ENCODE assay signal across 9 mouse cellular contexts in genomic region chr1:60823006-60823665, GRCm38 (mm10).
A peak's percentile ranks its signal among the peaks of the same experiment; 100 is the strongest.
DNase-seq lines count a peak whose midpoint lies in the region; ATAC-seq and TF ChIP-seq lines count a peak whose summit lies in the region.
"Had no signal": no experiment of that assay in that cellular context is flagged by ENCODE, and none has a peak within 500 bp of the region (broad histone marks: within the 10 kb centered on the region; RNA-seq: fewer than 3 reads in every experiment).

No protein-coding gene starts in this region.

- peak overlapping the region; percentile 8; the same call in 1 of the 2 replicates for H3K27ac ChIP-seq in heart, adult 2 months
- H3K27ac ChIP-seq in heart, embryonic 10.5 days, result no peak overlapping the region
- no peak overlapping the region for H3K27ac ChIP-seq in CH12.LX (ENCODE audit: insufficient read depth, low read depth)
- H3K27ac ChIP-seq: limb, embryonic 12.5 days had no signal

- TF ChIP-seq EP300 in heart, adult 2 months (IDR thresholded peaks at IDR 0.05; ENCODE audit: insufficient read depth, low read depth, low read length), result no peak
- no peak for TF ChIP-seq EP300 in CH12.LX (IDR thresholded peaks at IDR 0.05; ENCODE audit: low read length)

- peak; percentile 87 for ATAC-seq in megakaryocyte, adult 5-6 weeks (ENCODE audit: poor library complexity, severe bottlenecking)

- TF ChIP-seq RAD21 in CH12.LX (IDR thresholded peaks at IDR 0.05; ENCODE audit: low read depth, low read length), result peak; percentile 72

- dilution Hi-C loops in CH12.LX (cut with MboI; ENCODE audit: extremely low pct_ligation_motif_present, extremely low pct_unique_long_range_greater_than_20kb, low sequenced_read_pairs), result no loop called here

- TF ChIP-seq POLR2A in heart, adult 2 months (IDR thresholded peaks at IDR 0.05; ENCODE audit: insufficient read depth, low read depth, low read length), result no peak
- no peak for TF ChIP-seq POLR2A in CH12.LX (IDR thresholded peaks at IDR 0.05; ENCODE audit: low read depth, low read length)

- WGBS in heart, adult 2 months, result 64% methylated on average over 8 of the region's 8 CpGs
- 62% methylated on average over 8 of the region's 8 CpGs for WGBS in heart, embryonic 10.5 days

- intact Hi-C loops in heart, adult 2 months (cut with DNase I), result loop anchor here (5.0 kb wide), 1 partner anchor 106 kb away; the partner anchor contains the start of gene Cd28

- peak; percentile 54 to 55 for DNase-seq in heart, adult 2 months
- no peak for DNase-seq in heart, embryonic 10.5 days (ENCODE audit: low spot score)
- DNase-seq in CH12.LX (ENCODE audit: extremely low read depth), result peak; percentile 68
- DNase-seq in c-Kit-positive CD71-negative TER-119-negative erythroid progenitor cells, embryonic 14.5 days (ENCODE audit: low read depth), result peak; percentile 18
- DNase-seq in forelimb bud, embryonic 11.5 days (ENCODE audit: low read depth, low spot score), result peak; percentile 43
- DNase-seq in layer of hippocampus, postnatal 10 days (ENCODE audit: low spot score in 2 of 2), result peak; percentile 60 to 71
- peak; percentile 73 for DNase-seq in testis, postnatal 10 days (ENCODE audit: low spot score)

- in situ Hi-C loops in CH12.LX (cut with MboI; ENCODE audit: low pct_ligation_motif_present, low pct_unique_long_range_greater_than_20kb, low sequenced_read_pairs), result loop anchor here (25.0 kb wide), 1 partner anchor 261 kb away; the partner anchor contains the start of gene Raph1

- H3K4me2 ChIP-seq in CH12.LX (ENCODE audit: insufficient read depth, low read depth, poor library complexity, severe bottlenecking), result no peak overlapping the region
- H3K4me2 ChIP-seq: limb, embryonic 12.5 days had no signal

- no peaks in the 10 kb centered on the region for H3K9me3 ChIP-seq in heart, embryonic 10.5 days
- H3K9me3 ChIP-seq in CH12.LX (replicated peaks; ENCODE audit: low read length), result no peaks in the 10 kb centered on the region
- H3K9me3 ChIP-seq: limb, embryonic 12.5 days had no signal

- peak; percentile 70 for TF ChIP-seq CTCF in heart, adult 2 months (IDR thresholded peaks at IDR 0.05)
- peak; percentile 83 to 88 for TF ChIP-seq CTCF in CH12.LX (conservative IDR thresholded peaks at IDR 0.05 in 1 of 2, IDR thresholded peaks at IDR 0.05 in 1 of 2; ENCODE audit: low read depth in 2 of 2, low read length in 2 of 2)

- peaks cover 11% of the 10 kb centered on the region for H3K36me3 ChIP-seq in heart, adult 2 months (ENCODE audit: control insufficient read depth, insufficient read depth, low read length)
- no peaks in the 10 kb centered on the region for H3K36me3 ChIP-seq in heart, embryonic 10.5 days
- peaks cover 0 to 14% of the 10 kb centered on the region in 2 experiments for H3K36me3 ChIP-seq in CH12.LX (replicated peaks in 1 of 2; ENCODE audit: control insufficient read depth in 1 of 2, insufficient read depth in 1 of 2, low read length in 1 of 2)
- H3K36me3 ChIP-seq: limb, embryonic 12.5 days had no signal

- no peak overlapping the region for H3K9ac ChIP-seq in heart, adult 2 months (ENCODE audit: low read depth, low read length)
- H3K9ac ChIP-seq in CH12.LX (ENCODE audit: insufficient read depth, low read depth), result no peak overlapping the region
- H3K9ac ChIP-seq: limb, embryonic 12.5 days had no signal

- H3K27me3 ChIP-seq in heart, adult 2 months (ENCODE audit: control insufficient read depth, insufficient read depth, low read length), result no peaks in the 10 kb centered on the region
- H3K27me3 ChIP-seq in heart, embryonic 10.5 days (ENCODE audit: insufficient read depth, poor library complexity, severe bottlenecking), result no peaks in the 10 kb centered on the region
- no peaks in the 10 kb centered on the region for H3K27me3 ChIP-seq in CH12.LX (replicated peaks)
- H3K27me3 ChIP-seq: limb, embryonic 12.5 days had no signal

- no peak overlapping the region for H3K4me3 ChIP-seq in heart, adult 2 months
- H3K4me3 ChIP-seq in heart, embryonic 10.5 days, result no peak overlapping the region
- H3K4me3 ChIP-seq in CH12.LX (replicated peaks in 1 of 3; ENCODE audit: low read depth in 2 of 3, low read length in 2 of 3, poor library complexity in 1 of 3), result no peak overlapping the region
- H3K4me3 ChIP-seq: limb, embryonic 12.5 days had no signal

- H3K4me1 ChIP-seq in heart, adult 2 months (ENCODE audit: control insufficient read depth, insufficient read depth, low read length), result peaks cover 7% of the 10 kb centered on the region
- H3K4me1 ChIP-seq in heart, embryonic 10.5 days, result peaks cover 7% of the 10 kb centered on the region; the same call in 1 of the 2 replicates
- H3K4me1 ChIP-seq in CH12.LX (ENCODE audit: control insufficient read depth in 1 of 2, insufficient read depth in 2 of 2), result peaks cover 15 to 40% of the 10 kb centered on the region in 2 experiments
- H3K4me1 ChIP-seq: limb, embryonic 12.5 days had no signal

- H3K79me2 ChIP-seq in heart, adult 2 months (replicated peaks; ENCODE audit: control insufficient read depth, insufficient read depth, low read length), result no peaks in the 10 kb centered on the region
- peaks cover 68% of the 10 kb centered on the region for H3K79me2 ChIP-seq in CH12.LX (replicated peaks; ENCODE audit: control insufficient read depth, extremely low read depth, insufficient read depth, poor library complexity, severe bottlenecking)

TF ChIP-seq in CH12.LX, 34 proteins besides CTCF, POLR2A, EP300 and RAD21:
- TF ChIP-seq SIN3A (IDR thresholded peaks at IDR 0.05; ENCODE audit: low read length) (no peak), MAFK (IDR thresholded peaks at IDR 0.05; ENCODE audit: insufficient replicate concordance, low read length) (no peak), E2F4 (IDR thresholded peaks at IDR 0.05; ENCODE audit: insufficient replicate concordance, low read depth, low read length) (no peak), MYC (IDR thresholded peaks at IDR 0.05; ENCODE audit: low read depth, low read length) (peak; percentile 44; the same call in 1 of the 2 replicates), USF2 (conservative IDR thresholded peaks at IDR 0.05; ENCODE audit: low read depth, low read length) (no peak), SMC3 (IDR thresholded peaks at IDR 0.05; ENCODE audit: low read depth, low read length) (peak; percentile 90), CHD2 (IDR thresholded peaks at IDR 0.05; ENCODE audit: low read length) (no peak), NRF1 (IDR thresholded peaks at IDR 0.05; ENCODE audit: low read depth, low read length) (no peak), USF1 (IDR thresholded peaks at IDR 0.05; ENCODE audit: low read depth, low read length) (no peak), ETS1 (conservative IDR thresholded peaks at IDR 0.05; ENCODE audit: low read depth, low read length) (no peak), BHLHE40 (IDR thresholded peaks at IDR 0.05; ENCODE audit: low read depth, low read length) (no peak), POLR2AphosphoS2 (IDR thresholded peaks at IDR 0.05; ENCODE audit: low read depth, low read length) (no peak), GABPA (IDR thresholded peaks at IDR 0.05; ENCODE audit: insufficient replicate concordance, low read depth, low read length) (no peak), MEF2A (IDR thresholded peaks at IDR 0.05; ENCODE audit: borderline replicate concordance, low read depth, low read length) (no peak)
